Mouse (Mus musculus) ES-E14 (cell line): ENCODE measurements around the gene Obsl1. TPM values are rescaled to one million over a fixed set of nuclear protein-coding genes. Genes with fewer than 3 reads are reported as not detected.
A peak's percentile ranks its signal among the peaks of the same experiment; 100 is the strongest.

Experiments used
- DNase-seq: peaks from one replicate; pipeline ENCODE4 v3.0.0-alpha.2; 2013; ENCODE audit warnings: low read depth, low spot score
- H3K27ac ChIP-seq: 2 replicates; pipeline ENCODE4 v1.5.1; 2012; ENCODE audit warnings: low read depth, mild to moderate bottlenecking, low read length, moderate library complexity, mixed read lengths; ENCODE audit not compliant: poor library complexity, insufficient read depth, severe bottlenecking
- H3K36me3 ChIP-seq: 2 replicates; pipeline ENCODE4 v1.6.1; 2012; ENCODE audit warnings: mild to moderate bottlenecking, low read length, moderate library complexity, mixed read lengths; ENCODE audit not compliant: control insufficient read depth, poor library complexity, insufficient read depth, severe bottlenecking
- H3K4me1 ChIP-seq, 2 experiments: fragments of 150-350 bp in 1 of 2; sonication (generic) in 1 of 2; 2 replicates each; pipeline ENCODE4 v1.6.1; 2012; ENCODE audit warnings: low read length in 2 of 2, mild to moderate bottlenecking in 1 of 2, mixed read lengths in 1 of 2; ENCODE audit not compliant: control insufficient read depth in 2 of 2, insufficient read depth in 2 of 2, poor library complexity in 1 of 2
- H3K4me3 ChIP-seq, 2 experiments: fragments of 150-350 bp in 1 of 2; sonication (generic) in 1 of 2; 2 replicates each; pipeline ENCODE4 v1.5.1; 2012; ENCODE audit warnings: low read length in 2 of 2, low read depth in 1 of 2, mild to moderate bottlenecking in 1 of 2, mixed read lengths in 1 of 2; ENCODE audit not compliant: insufficient read depth in 1 of 2, poor library complexity in 1 of 2, severe bottlenecking in 1 of 2
- H3K9ac ChIP-seq: 2 replicates; pipeline ENCODE4 v1.6.1; 2012; ENCODE audit warnings: low read depth, mild to moderate bottlenecking, low read length, mixed read lengths; ENCODE audit not compliant: poor library complexity, insufficient read depth, severe bottlenecking
- H3K9me3 ChIP-seq: fragments of 150-350 bp; sonication (generic); 2 replicates; pipeline ENCODE4 v1.6.1; 2012; ENCODE audit warnings: low read depth, mild to moderate bottlenecking, low read length; ENCODE audit not compliant: control insufficient read depth, insufficient read depth
- CHD2 ChIP-seq: IDR thresholded peaks from 2 replicates; pipeline ENCODE4 v1.6.1; 2014; ENCODE audit warnings: mild to moderate bottlenecking, low read depth, low read length, inconsistent platforms
- HCFC1 ChIP-seq: IDR thresholded peaks from 2 replicates; pipeline ENCODE4 v1.6.1; 2012; ENCODE audit warnings: low read length, inconsistent platforms, borderline replicate concordance; ENCODE audit not compliant: insufficient read depth
- MAFK ChIP-seq: IDR thresholded peaks from 2 replicates; pipeline ENCODE4 v1.6.1; 2014; ENCODE audit warnings: mild to moderate bottlenecking, low read depth, low read length, inconsistent platforms; ENCODE audit not compliant: insufficient read depth
- ZC3H11A ChIP-seq: IDR thresholded peaks from 2 replicates; pipeline ENCODE4 v1.6.1; 2012; ENCODE audit warnings: low read depth, mild to moderate bottlenecking, inconsistent platforms, low read length, borderline replicate concordance
- ZNF384 ChIP-seq: IDR thresholded peaks from 2 replicates; pipeline ENCODE4 v1.6.1; 2012; ENCODE audit warnings: low read depth, low read length, inconsistent platforms
- in situ Hi-C, 2 experiments: fragments of 600-800 bp; cut with MboI; formaldehyde crosslinking; loops; one replicate each; pipeline ENCODE4 v1.15.1; 2025; ENCODE audit warnings: low sequenced_read_pairs in 2 of 2, inconsistent platforms in 1 of 2; ENCODE audit not compliant: unreplicated experiment in 2 of 2
- total RNA-seq: library from RNA; depleted of rRNA; stranded (reverse); fragments of 300-350 nt; gene quantifications from 2 replicates; pipeline ENCODE4 v1.2.3, GENCODE M21; 2012; rRNA removed

Obsl1 gene
- total RNA-seq, 1 experiment, result 45.0 TPM

DNA sequence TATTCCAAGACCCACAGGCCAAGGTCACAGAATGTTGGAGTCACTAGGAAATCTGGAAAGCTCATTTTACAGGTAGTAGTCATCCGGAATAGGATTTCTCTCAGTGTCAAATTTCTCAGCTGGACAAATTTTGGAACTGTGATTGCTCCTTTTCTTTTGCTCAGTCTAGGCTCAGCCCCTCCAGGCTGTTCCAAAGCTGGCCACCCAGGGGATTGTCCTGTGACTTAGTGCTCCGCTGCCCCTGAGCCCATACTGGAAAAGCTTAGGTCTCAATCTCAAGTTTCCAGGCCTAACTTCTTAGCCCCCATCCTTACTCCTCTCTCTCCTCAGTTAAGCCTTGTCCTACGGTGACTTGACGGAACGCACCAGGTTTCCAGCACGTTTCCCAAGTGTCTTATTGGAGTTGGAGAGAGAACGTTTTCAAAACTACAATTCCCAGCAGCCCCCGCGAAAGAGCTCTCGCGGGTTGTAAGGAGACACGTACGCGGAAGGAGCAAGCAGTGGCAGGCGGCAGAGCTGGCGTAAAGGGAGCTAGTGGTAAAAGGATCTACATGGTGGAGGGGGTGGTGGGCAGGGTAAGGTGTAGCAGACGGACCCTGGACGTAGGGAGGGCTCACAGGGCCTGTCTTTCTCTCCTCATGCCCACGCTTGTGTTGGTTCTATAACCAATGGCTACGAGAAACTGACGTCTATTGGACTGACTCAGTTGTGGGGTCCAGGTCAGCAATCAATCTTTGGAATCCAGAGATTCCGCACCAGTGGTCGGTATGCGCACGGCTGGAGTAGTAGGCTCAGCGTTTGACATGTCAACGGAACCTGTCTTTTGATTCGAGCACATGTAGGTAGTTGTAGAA is 70.5 kb downstream of the Obsl1 start, which contains the start of gene Gmppa:
Gmppa (plus strand) TSS at position 456 of the 854 bp plus-strand sequence.
- Histone ChIP-seq H3K36me3 (0 out of 2 replicates have a peak, but pooled peaks cover 2% of the 10 kb centered on the region), H3K9ac (peak within 1 kb of the TSS; percentile 92), H3K27ac (no peak within 1 kb of the TSS; the same call in 1 of the 2 replicates), H3K9me3 (no peaks in the 10 kb centered on the region), H3K4me3 (peak within 1 kb of the TSS; percentile 92 to 95), H3K4me1 (peaks cover 4 to 9% of the 10 kb centered on the region in 2 experiments; a peak in 2 of 4 replicates)
- peak; percentile 85 for DNase-seq
- TF ChIP-seq ZC3H11A, result no peak
- TF ChIP-seq ZNF384, result no peak
- peak; percentile 95 for TF ChIP-seq CHD2
- TF ChIP-seq MAFK, result no peak
- TF ChIP-seq HCFC1, result peak; percentile 96
- in situ Hi-C loops, result no loop called here

Other genes with a start within 250 kb of the Obsl1 start
- 8.9 and 9.0 TPM in 2 replicates for gene Ptprn, start 241.9 kb downstream of the Obsl1 start, total RNA-seq
- gene Resp18, start 228.0 kb downstream of the Obsl1 start, total RNA-seq, result 0.90 TPM in 1 of 2 replicates, not detected in the other
- 67.1 and 75.5 TPM in 2 replicates for gene Dnpep, start 188.5 kb downstream of the Obsl1 start, total RNA-seq
- gene Des, start 146.1 kb downstream of the Obsl1 start, total RNA-seq, result 10.8 and 19.4 TPM in 2 replicates
- gene Speg, start 131.2 kb downstream of the Obsl1 start, total RNA-seq, result 16.9 and 31.2 TPM in 2 replicates
- gene Gmppa, start 70.5 kb downstream of the Obsl1 start, total RNA-seq, result 40.2 and 51.6 TPM in 2 replicates
- not detected in 2 replicates for gene Asic4, start 56.0 kb downstream of the Obsl1 start, total RNA-seq
- 43.5 and 80.3 TPM in 2 replicates for gene Chpf, start 27.1 kb downstream of the Obsl1 start, total RNA-seq
- gene Tmem198, start 26.9 kb downstream of the Obsl1 start, total RNA-seq, result 1.6 TPM in 2 replicates
- gene Inha, start 625 bp upstream of the Obsl1 start, total RNA-seq, result 0.80 and 1.6 TPM in 2 replicates
- 26.8 and 41.8 TPM in 2 replicates for gene Stk11ip, start 15.1 kb upstream of the Obsl1 start, total RNA-seq
- 7.9 and 16.0 TPM in 2 replicates for gene Slc4a3, start 39.8 kb upstream of the Obsl1 start, total RNA-seq